Mouse (Mus musculus) fat pad, adult 2 months (tissue): ENCODE results near the gene Efnb2.

Experiments
- DNase-seq: peaks from one replicate; pipeline ENCODE4 v3.0.0-alpha.2; 2011; ENCODE audit warnings: low read depth, low spot score; ENCODE audit errors: extremely low read depth

The Efnb2 gene

GRCm38 (mm10) chr8:8619221-8620194, 41.5 kb downstream of the Efnb2 start:
- DNase-seq = no peak

- DNase-seq = no peak
These were observed 47.2 kb downstream of the Efnb2 start for GRCm38 (mm10) chr8:8613844-8614243.

GRCm38 (mm10) chr8:8611928-8612327, 49.1 kb downstream of the Efnb2 start:
- no peak for DNase-seq

- no peak for DNase-seq
These were observed 51.3 kb downstream of the Efnb2 start for GRCm38 (mm10) chr8:8609791-8610190.

- DNase-seq = no peak
These were observed 51.9 kb downstream of the Efnb2 start for GRCm38 (mm10) chr8:8609141-8609540.

- DNase-seq = no peak
These were observed 55.4 kb downstream of the Efnb2 start for GRCm38 (mm10) chr8:8605621-8606020.

GRCm38 (mm10) chr8:8603875-8604274, 57.2 kb downstream of the Efnb2 start:
- DNase-seq = no peak

- peak; percentile 30 for DNase-seq
These were observed 58.2 kb downstream of the Efnb2 start for GRCm38 (mm10) chr8:8602616-8603461.

- peak; percentile 25 for DNase-seq
These were observed 61.1 kb downstream of the Efnb2 start for GRCm38 (mm10) chr8:8599931-8600330.

GRCm38 (mm10) chr8:8597434-8597833, 63.6 kb downstream of the Efnb2 start:
- DNase-seq = no peak

- no peak for DNase-seq
These were observed 65.0 kb downstream of the Efnb2 start for GRCm38 (mm10) chr8:8595831-8596611.

- no peak for DNase-seq
These were observed 67.2 kb downstream of the Efnb2 start for GRCm38 (mm10) chr8:8593812-8594211.

- no peak for DNase-seq
These were observed 67.7 kb downstream of the Efnb2 start for GRCm38 (mm10) chr8:8593371-8593770.

GRCm38 (mm10) chr8:8592331-8592730, 68.7 kb downstream of the Efnb2 start:
- DNase-seq = no peak

GRCm38 (mm10) chr8:8583981-8584377, 77.1 kb downstream of the Efnb2 start:
- no peak for DNase-seq

- no peak for DNase-seq
These were observed 77.6 kb downstream of the Efnb2 start for GRCm38 (mm10) chr8:8583290-8583980.

- no peak for DNase-seq
These were observed 83.2 kb downstream of the Efnb2 start for GRCm38 (mm10) chr8:8577770-8578303.

- no peak for DNase-seq
These were observed 84.2 kb downstream of the Efnb2 start for GRCm38 (mm10) chr8:8576833-8577232.

GRCm38 (mm10) chr8:8576286-8576685, 84.8 kb downstream of the Efnb2 start:
- no peak for DNase-seq
